Mouse (Mus musculus): ENCODE measurements at regions not wholly inside any gene's neighbourhood (a gene's known extent, or its start where the extent isn't known, plus 50 kb on each side); places are given as distances from the start of the nearest gene placed in this dataset.

DNA sequence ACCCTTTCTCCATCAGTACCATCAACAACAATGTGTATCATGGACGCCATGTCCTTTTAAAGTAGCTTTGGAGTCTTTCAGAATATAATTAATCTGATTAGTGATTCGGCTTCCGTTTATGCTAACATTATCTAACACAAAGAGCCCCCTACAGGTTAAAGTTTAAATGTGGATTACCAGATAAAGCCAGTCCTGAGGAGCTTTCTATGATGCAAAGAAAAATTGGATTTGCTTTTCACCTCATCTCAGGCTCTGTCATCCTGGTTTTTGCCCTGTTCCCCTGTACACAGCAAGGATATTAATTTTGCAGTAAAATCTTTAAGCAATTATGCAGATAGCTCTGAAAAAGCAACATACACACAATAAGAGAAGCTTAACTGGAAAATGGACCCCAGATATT is 412.7 kb upstream of the Tbc1d2b start:
- 33% methylated on average over 3 of the region's 3 CpGs for WGBS
- Histone ChIP-seq H3K4me1 (ENCODE audit: insufficient read depth, low read depth, low read length) (no peaks in the 10 kb centered on the region), H3K4me3 (ENCODE audit: low read depth, low read length) (no peak overlapping the region), H3K9me3 (ENCODE audit: low read length) (no peaks in the 10 kb centered on the region), H3K27me3 (replicated peaks; ENCODE audit: insufficient read depth, low read length) (no peaks in the 10 kb centered on the region), H3K27ac (ENCODE audit: low read length) (no peak overlapping the region), H3K36me3 (ENCODE audit: insufficient read depth, low read length) (no peaks in the 10 kb centered on the region), H3K9ac (replicated peaks; ENCODE audit: low read depth) (no peak overlapping the region), H3K4me2 (replicated peaks; ENCODE audit: low read depth, low read length) (no peak overlapping the region)
- ATAC-seq (no peak), DNase-seq (ENCODE audit: low spot score) (no peak)
- no peak for TF ChIP-seq CTCF (IDR thresholded peaks at IDR 0.05)
- no peak for TF ChIP-seq EP300 (IDR thresholded peaks at IDR 0.05)

DNA sequence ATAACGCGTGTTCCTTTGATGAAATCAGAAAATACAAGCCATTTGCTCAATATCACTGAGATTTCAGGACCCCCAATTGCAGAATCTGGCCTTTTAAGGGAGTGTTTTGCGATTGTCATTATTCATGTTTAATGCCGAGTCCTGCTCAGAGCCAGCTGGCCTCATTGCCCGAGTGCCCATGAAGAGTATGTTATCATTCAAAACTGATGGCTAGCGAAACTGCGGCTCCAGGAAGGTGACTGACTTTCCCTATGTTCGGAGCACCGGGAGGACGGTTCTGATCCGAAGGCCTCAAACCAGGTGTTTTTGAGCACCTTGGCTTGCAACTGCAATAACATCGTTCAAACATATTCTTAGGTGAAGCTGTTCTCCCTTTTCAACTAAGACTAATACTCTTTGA is 419.5 kb upstream of the Tbc1d2b start:
- H3K4me2 ChIP-seq (replicated peaks; ENCODE audit: low read depth, low read length): no peak overlapping the region

GRCm38 (mm10) chr9:90691137-90691536 is 420.5 kb upstream of the Tbc1d2b start:
- Histone ChIP-seq H3K36me3 (ENCODE audit: insufficient read depth, low read length) (no peaks in the 10 kb centered on the region), H3K9me3 (ENCODE audit: low read length) (no peaks in the 10 kb centered on the region), H3K4me1 (ENCODE audit: insufficient read depth, low read depth, low read length) (no peaks in the 10 kb centered on the region), H3K27me3 (replicated peaks; ENCODE audit: insufficient read depth, low read length) (no peaks in the 10 kb centered on the region), H3K4me3 (ENCODE audit: low read depth, low read length) (no peak overlapping the region), H3K9ac (replicated peaks; ENCODE audit: low read depth) (no peak overlapping the region), H3K27ac (ENCODE audit: low read length) (no peak overlapping the region), H3K4me2 (replicated peaks; ENCODE audit: low read depth, low read length) (no peak overlapping the region)
- DNase-seq (ENCODE audit: low spot score) (no peak), ATAC-seq (no peak)
- TF ChIP-seq EP300 (IDR thresholded peaks at IDR 0.05) (no peak), CTCF (IDR thresholded peaks at IDR 0.05) (no peak)

More for the DNA sequence above, 419.5 kb upstream of the Tbc1d2b start:
- Histone ChIP-seq H3K36me3 (ENCODE audit: insufficient read depth, low read length) (no peaks in the 10 kb centered on the region), H3K27ac (ENCODE audit: low read length) (no peak overlapping the region), H3K27me3 (replicated peaks; ENCODE audit: insufficient read depth, low read length) (no peaks in the 10 kb centered on the region), H3K9me3 (ENCODE audit: low read length) (no peaks in the 10 kb centered on the region), H3K9ac (replicated peaks; ENCODE audit: low read depth) (no peak overlapping the region), H3K4me3 (ENCODE audit: low read depth, low read length) (no peak overlapping the region), H3K4me1 (ENCODE audit: insufficient read depth, low read depth, low read length) (no peaks in the 10 kb centered on the region)
- no peak for TF ChIP-seq EP300 (IDR thresholded peaks at IDR 0.05)
- ATAC-seq (no peak), DNase-seq (ENCODE audit: low spot score) (no peak)
- WGBS: 84% methylated on average over 12 of the region's 12 CpGs

DNA sequence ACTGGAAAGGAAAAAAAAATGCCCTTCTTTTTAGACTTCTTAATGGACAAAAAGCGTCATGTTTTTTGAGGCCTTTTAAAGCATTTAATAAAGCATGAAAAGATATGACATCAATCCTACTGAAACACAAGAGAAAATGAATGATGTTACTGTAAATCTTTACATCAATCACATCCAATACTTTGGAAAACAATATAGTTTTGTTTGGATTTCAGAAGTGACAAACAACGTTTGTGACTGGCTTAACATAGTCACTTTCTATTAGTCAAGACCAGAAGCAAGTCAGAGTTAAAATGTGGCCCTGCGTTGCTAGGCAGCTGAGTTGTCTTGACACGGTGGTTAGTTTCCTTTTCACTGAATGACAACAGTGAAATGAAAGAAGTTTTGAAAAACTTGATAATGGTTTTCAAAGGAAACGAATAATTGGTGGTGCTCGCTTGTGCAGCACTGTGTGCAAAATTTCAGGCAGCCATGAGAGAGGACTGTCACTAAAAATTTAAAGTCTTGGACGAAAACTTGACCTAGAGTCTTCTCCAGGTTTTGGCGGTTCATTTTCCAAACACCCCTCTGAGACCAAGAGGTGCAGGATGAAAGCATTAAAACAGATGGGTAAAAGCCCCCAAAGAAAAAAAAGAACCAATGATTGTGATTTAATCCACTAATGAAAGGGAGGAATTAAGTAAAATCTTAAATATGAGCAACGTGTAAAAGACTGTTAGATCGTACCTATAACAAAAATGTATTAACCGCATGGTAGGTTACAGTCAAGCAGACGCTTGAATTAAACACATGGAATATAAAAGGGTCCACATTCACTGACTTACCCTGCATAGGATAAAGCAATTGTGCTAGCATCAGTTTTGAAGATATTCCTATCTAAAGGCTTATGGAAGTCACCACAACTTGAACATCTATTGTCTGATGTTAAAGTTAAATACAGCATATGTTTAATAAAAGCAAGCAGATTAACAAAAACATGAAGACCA is 421.4 kb upstream of the Tbc1d2b start:
- 74% methylated on average over 12 of the region's 12 CpGs for WGBS
- no peaks in the 10 kb centered on the region for H3K27me3 ChIP-seq (replicated peaks; ENCODE audit: insufficient read depth, low read length)
- DNase-seq (ENCODE audit: low spot score) (no peak), ATAC-seq (no peak)
- TF ChIP-seq CTCF (IDR thresholded peaks at IDR 0.05) (no peak), EP300 (IDR thresholded peaks at IDR 0.05) (no peak)
- H3K4me1 ChIP-seq (ENCODE audit: insufficient read depth, low read depth, low read length): no peaks in the 10 kb centered on the region
- no peaks in the 10 kb centered on the region for H3K36me3 ChIP-seq (ENCODE audit: insufficient read depth, low read length)
- no peaks in the 10 kb centered on the region for H3K9me3 ChIP-seq (ENCODE audit: low read length)
- H3K4me2 ChIP-seq (replicated peaks; ENCODE audit: low read depth, low read length): no peak overlapping the region
- no peak overlapping the region for H3K4me3 ChIP-seq (ENCODE audit: low read depth, low read length)
- H3K27ac ChIP-seq (ENCODE audit: low read length): no peak overlapping the region
- no peak overlapping the region for H3K9ac ChIP-seq (replicated peaks; ENCODE audit: low read depth)

DNA sequence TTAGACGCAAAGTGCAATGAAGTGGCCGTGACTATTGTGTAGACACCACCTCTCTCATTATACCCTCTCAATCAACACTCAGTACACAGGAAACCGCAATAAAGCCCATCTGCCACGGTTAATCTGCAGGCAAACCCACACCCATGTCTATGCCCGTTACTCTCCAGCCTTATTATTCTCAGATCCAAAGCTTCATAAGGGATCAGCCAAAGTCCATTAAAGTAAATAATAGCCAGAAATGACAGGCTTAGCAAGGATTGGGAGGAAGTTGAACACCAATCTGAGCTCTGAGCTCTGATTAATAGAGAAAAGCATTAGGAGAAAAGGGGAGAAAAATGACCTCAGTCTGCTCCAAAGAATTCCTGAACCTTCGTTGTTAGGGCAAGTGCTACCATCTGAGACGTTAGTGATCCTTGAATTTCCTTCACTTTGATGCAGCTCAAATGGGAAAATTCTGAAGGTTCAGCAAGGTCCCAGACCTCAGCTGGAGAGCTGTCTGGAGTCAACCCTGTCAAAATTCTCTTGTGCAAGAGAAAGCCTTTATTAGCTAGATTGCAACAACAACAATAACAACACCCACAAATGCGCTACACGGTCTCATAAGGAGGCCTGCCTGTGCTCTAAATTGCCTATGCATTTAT is 422.5 kb upstream of the Tbc1d2b start:
- Histone ChIP-seq H3K27me3 (replicated peaks; ENCODE audit: insufficient read depth, low read length) (no peaks in the 10 kb centered on the region), H3K9ac (replicated peaks; ENCODE audit: low read depth) (no peak overlapping the region), H3K4me3 (ENCODE audit: low read depth, low read length) (no peak overlapping the region), H3K4me2 (replicated peaks; ENCODE audit: low read depth, low read length) (no peak overlapping the region), H3K4me1 (ENCODE audit: insufficient read depth, low read depth, low read length) (no peaks in the 10 kb centered on the region), H3K9me3 (ENCODE audit: low read length) (no peaks in the 10 kb centered on the region), H3K36me3 (ENCODE audit: insufficient read depth, low read length) (no peaks in the 10 kb centered on the region), H3K27ac (ENCODE audit: low read length) (no peak overlapping the region)
- TF ChIP-seq EP300 (IDR thresholded peaks at IDR 0.05) (no peak), CTCF (IDR thresholded peaks at IDR 0.05) (no peak)
- ATAC-seq (no peak), DNase-seq (ENCODE audit: low spot score) (no peak)
- 55% methylated on average over 9 of the region's 9 CpGs for WGBS

GRCm38 (mm10) chr9:90694051-90694645 is 423.5 kb upstream of the Tbc1d2b start:
- Histone ChIP-seq H3K9ac (replicated peaks; ENCODE audit: low read depth) (no peak overlapping the region), H3K36me3 (ENCODE audit: insufficient read depth, low read length) (no peaks in the 10 kb centered on the region), H3K4me3 (ENCODE audit: low read depth, low read length) (no peak overlapping the region), H3K9me3 (ENCODE audit: low read length) (no peaks in the 10 kb centered on the region), H3K4me2 (replicated peaks; ENCODE audit: low read depth, low read length) (no peak overlapping the region), H3K4me1 (ENCODE audit: insufficient read depth, low read depth, low read length) (no peaks in the 10 kb centered on the region), H3K27me3 (replicated peaks; ENCODE audit: insufficient read depth, low read length) (no peaks in the 10 kb centered on the region), H3K27ac (ENCODE audit: low read length) (no peak overlapping the region)
- TF ChIP-seq CTCF (IDR thresholded peaks at IDR 0.05) (no peak), EP300 (IDR thresholded peaks at IDR 0.05) (no peak)
- WGBS: 50% methylated on average over 13 of the region's 13 CpGs
- DNase-seq (ENCODE audit: low spot score): no peak
- ATAC-seq: no peak
